Mouse (Mus musculus) neural tube, embryonic 11.5 days (tissue): Measurements from ENCODE around the gene Odf3l1. TPM values are rescaled to one million over a fixed set of nuclear protein-coding genes. Genes with fewer than 3 reads are reported as not detected.

Experiments
- ATAC-seq: fragments of 200-750 bp; cut with Nextera tagmentation; 2 replicates; pipeline ENCODE4 v1.8.0; 2017; ENCODE audit warnings: moderate number of reproducible peaks, mild to moderate bottlenecking, moderate TSS enrichment, moderate library complexity; ENCODE audit not compliant: insufficient read depth, low FRiP score, low TSS enrichment
- DNase-seq: peaks from one replicate; pipeline ENCODE4 v3.0.0-alpha.2; 2015; ENCODE audit warnings: low spot score
- H3K27ac ChIP-seq: fragments of 300-500 bp; sonication (generic); 2 replicates; pipeline ENCODE4 v1.5.1; 2014; ENCODE audit warnings: low read depth, mild to moderate bottlenecking, low read length
- H3K27me3 ChIP-seq: fragments of 300-500 bp; sonication (generic); 2 replicates; pipeline ENCODE4 v1.6.1; 2014; ENCODE audit warnings: mild to moderate bottlenecking, low read length, mixed read lengths; ENCODE audit not compliant: control insufficient read depth, insufficient read depth
- H3K36me3 ChIP-seq: fragments of 300-500 bp; sonication (generic); 2 replicates; pipeline ENCODE4 v1.6.1; 2014; ENCODE audit warnings: mild to moderate bottlenecking, low read length, moderate library complexity, mixed read lengths; ENCODE audit not compliant: control insufficient read depth, insufficient read depth
- H3K4me1 ChIP-seq: fragments of 300-500 bp; sonication (generic); 2 replicates; pipeline ENCODE4 v1.6.1; 2014; ENCODE audit warnings: low read length, mixed read lengths; ENCODE audit not compliant: control insufficient read depth, insufficient read depth
- H3K4me2 ChIP-seq: fragments of 300-500 bp; sonication (generic); 2 replicates; pipeline ENCODE4 v1.6.1; 2014; ENCODE audit warnings: low read depth, mild to moderate bottlenecking, moderate library complexity
- H3K4me3 ChIP-seq: fragments of 300-500 bp; sonication (generic); 2 replicates; pipeline ENCODE4 v1.5.1; 2014; ENCODE audit warnings: low read depth, low read length
- H3K9ac ChIP-seq: fragments of 300-500 bp; sonication (generic); 2 replicates; pipeline ENCODE4 v1.6.1; 2014; ENCODE audit warnings: mild to moderate bottlenecking, low read length
- H3K9me3 ChIP-seq: fragments of 300-500 bp; sonication (generic); 2 replicates; pipeline ENCODE4 v1.6.1; 2016; ENCODE audit warnings: low read length; ENCODE audit not compliant: control insufficient read depth
- WGBS: fragments of 180-500 bp; shearing (Covaris S2); extraction: QIAGEN DNeasy Blood & Tissue Kit; methylation state at CpG from one replicate; pipeline ENCODE4 v1.1.7; 2014; 5-methylcytosine and 5-hydroxymethylcytosine counted together
- polyA plus RNA-seq: library from polyadenylated mRNA; unstranded; fragments of >200 nt; fragmentation: Nextera tagmentation; extraction: Ambion mirVana; gene quantifications from 2 replicates; pipeline ENCODE4 v1.2.1, GENCODE M21; 2014

Odf3l1 gene
- polyA plus RNA-seq, 1 experiment from 2014 or later = not detected

GRCm38 (mm10) chr9:56803146-56803545 lies 61.3 kb downstream of the Odf3l1 start:
- Histone ChIP-seq H3K4me1 (no peaks in the 10 kb centered on the region), H3K4me3 (no peak overlapping the region), H3K9me3 (no peaks in the 10 kb centered on the region), H3K4me2 (no peak overlapping the region), H3K9ac (no peak overlapping the region), H3K27me3 (no peaks in the 10 kb centered on the region), H3K27ac (no peak overlapping the region), H3K36me3 (no peaks in the 10 kb centered on the region)
- ATAC-seq (no peak), DNase-seq (no peak)
- 93% methylated on average over 7 of the region's 7 CpGs for WGBS

Other genes with a start within 250 kb of the Odf3l1 start
- 12.2 and 14.7 TPM in 2 replicates for gene Lingo1, start 68.2 kb downstream of the Odf3l1 start, polyA plus RNA-seq
- 2.6 and 3.8 TPM in 2 replicates for gene Cspg4, start 354 bp upstream of the Odf3l1 start, polyA plus RNA-seq
- gene Snx33, start 63.7 kb upstream of the Odf3l1 start, polyA plus RNA-seq = 4.3 and 6.5 TPM in 2 replicates
- 60.2 and 67.4 TPM in 2 replicates for gene Imp3, start 72.8 kb upstream of the Odf3l1 start, polyA plus RNA-seq
- 28.9 and 31.1 TPM in 2 replicates for gene Snupn, start 86.2 kb upstream of the Odf3l1 start, polyA plus RNA-seq
- 35.5 and 36.5 TPM in 2 replicates for gene Ptpn9, start 130.2 kb upstream of the Odf3l1 start, polyA plus RNA-seq
- 55.3 and 57.1 TPM in 2 replicates for gene Sin3a, start 207.4 kb upstream of the Odf3l1 start, polyA plus RNA-seq